Mouse (Mus musculus) embryonic fibroblast, embryonic 13.5 days (primary cell): ENCODE measurements around the gene Tubgcp6.

Experiments
- CTCF ChIP-seq: IDR thresholded peaks from 2 replicates; pipeline ENCODE4 v1.5.1; 2011; ENCODE audit warnings: mild to moderate bottlenecking, control low read depth, low read length, moderate library complexity, borderline replicate concordance; ENCODE audit not compliant: insufficient read depth
- POLR2A ChIP-seq: IDR thresholded peaks from 2 replicates; pipeline ENCODE4 v1.6.1; 2011; ENCODE audit warnings: low read depth, mild to moderate bottlenecking, control low read depth, low read length, moderate library complexity

GRCm38 (mm10) chr15:89054666-89055065 is 68.2 kb downstream of the Tubgcp6 start:
- no peak for TF ChIP-seq CTCF
- TF ChIP-seq POLR2A: no peak
